Mouse (Mus musculus) right cerebral cortex, adult 18-20 months (tissue): Measurements from ENCODE around the gene Usp12.
A peak's percentile ranks its signal among the peaks of the same experiment; 100 is the strongest.

Source experiments
- DNase-seq: peaks from one replicate; pipeline ENCODE4 v3.0.0; 2022; ENCODE audit warnings: mixed read lengths

The Usp12 gene

DNA sequence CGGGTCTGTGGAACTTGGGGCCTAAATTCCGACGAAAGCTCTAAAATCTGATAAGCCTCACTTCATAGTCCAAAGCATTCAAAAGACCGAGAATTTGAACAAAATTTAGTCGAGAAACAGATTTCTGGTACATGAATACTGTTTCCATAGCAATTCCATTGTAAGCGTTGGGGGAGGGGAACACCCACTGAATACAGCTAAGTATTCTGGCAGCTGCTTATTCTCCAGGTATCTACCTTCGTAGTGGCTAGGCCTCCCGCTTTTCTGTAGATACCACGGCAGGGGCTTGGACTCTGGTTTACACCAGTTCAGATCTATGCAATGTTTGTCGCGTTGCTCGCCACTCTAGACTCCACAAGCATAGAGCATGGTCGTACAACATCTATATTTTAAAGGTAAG, 922 bp upstream of the Usp12 start:
- DNase-seq = peak; percentile 30

DNA sequence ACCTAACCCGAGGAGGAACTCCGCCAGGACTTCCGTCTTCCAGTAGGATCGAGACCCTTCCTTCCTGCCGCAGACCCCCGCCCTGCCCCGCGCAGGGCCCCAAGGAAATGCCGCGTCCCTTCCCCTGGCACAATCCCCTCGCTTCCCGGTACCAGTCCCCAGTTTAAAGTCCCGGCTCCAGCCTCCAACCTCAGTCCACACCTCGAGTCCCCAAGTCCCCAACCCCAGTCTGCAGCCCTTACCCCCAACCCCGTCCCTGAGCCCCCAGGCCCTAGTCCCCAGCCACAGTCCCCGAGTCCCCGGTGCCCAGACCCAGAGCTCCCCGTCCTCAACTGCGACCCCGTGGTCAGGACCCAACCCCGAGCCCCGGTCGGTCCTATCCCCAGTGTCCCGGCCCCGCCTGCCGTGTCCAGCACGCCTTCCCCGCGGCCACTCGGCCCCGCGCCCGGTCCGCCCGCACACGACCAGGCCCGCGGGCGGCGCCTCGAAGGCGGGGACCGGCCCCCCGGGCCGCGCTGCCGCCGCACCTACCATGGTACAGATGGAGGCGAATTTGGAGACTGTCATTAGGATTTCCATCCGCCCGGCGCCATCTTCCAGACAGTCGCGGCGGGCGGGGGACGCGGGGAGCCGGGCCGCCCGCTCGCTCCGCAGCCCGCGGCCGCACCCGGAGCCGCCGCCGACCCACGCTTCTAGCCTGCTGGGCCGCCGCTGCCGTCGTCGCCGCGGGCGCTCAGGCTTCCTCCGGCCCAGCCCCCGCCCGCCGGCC, 538 bp downstream of the Usp12 start:
- DNase-seq = peak; percentile 20

DNA sequence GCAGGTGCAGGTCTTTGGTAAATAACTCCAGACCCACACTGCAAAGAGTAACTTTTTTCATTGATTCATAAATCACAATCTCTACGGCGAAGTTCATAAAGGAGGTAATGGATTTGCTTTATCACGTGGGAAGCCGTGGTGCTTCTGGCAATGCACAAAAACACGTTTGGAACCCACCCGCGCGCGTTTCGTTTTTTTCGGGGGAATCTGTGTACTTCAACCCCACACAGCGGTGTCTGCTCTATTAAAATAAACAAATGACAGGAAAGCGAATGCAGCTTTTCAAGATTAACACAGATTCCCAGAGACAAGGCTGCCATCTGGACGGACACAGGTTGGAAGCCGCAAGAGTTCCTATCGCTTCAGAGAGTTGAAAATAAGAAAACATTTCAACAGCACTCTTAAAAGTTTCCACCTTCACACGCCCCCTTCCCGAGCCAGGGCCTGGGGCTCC, 1.1 kb downstream of the Usp12 start:
- DNase-seq = no peak

DNA sequence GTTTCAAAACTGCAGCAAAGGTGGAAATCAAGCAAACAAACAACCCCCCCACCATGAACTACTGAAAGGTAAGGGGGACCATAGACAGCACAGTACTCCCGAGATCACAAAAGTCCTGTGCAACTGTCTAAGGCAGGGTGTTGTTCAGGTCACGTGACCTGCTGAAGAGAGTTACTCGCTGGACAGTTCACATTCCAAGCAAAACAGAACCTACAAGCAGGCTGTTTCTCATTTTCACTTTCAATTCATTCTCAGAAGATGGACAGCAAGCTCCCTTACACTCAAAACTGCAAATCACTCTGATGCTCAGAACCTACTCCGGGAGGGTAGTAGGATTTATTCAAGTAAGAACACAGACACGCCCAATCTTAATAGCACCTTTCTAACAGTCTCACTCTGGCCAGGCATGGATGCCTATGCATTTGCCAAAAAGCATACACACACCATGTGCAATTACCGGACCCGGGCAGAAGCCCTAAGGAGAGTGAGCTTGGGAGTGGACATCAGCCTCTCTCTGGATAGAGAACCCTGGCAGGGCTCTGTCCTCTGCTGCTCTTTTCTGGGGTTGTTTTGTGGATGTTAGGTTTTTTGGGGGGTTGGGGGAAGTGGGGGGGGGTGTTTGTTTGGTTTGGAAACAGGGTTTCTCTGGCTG, 2.5 kb downstream of the Usp12 start:
- no peak for DNase-seq

DNA sequence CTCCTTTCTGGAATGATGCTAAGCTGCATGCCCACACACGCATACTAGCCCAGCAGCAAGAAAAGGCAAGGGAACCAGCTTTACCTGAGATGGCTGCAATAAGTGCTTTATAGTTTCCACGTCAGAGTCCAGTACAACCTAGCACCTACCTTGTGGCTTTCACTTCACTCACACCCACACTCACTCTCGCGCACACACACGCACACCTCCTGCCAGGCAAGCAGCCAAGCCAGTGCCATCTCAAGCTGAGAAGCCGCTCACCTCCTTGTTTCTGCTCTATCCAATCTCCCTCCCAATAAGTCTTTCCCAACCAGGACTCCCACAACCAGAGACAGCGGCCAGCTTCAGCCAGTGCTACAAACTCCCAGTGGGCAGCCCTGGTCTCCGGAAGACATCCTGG, 3.9 kb downstream of the Usp12 start:
- peak; percentile 39 for DNase-seq

DNA sequence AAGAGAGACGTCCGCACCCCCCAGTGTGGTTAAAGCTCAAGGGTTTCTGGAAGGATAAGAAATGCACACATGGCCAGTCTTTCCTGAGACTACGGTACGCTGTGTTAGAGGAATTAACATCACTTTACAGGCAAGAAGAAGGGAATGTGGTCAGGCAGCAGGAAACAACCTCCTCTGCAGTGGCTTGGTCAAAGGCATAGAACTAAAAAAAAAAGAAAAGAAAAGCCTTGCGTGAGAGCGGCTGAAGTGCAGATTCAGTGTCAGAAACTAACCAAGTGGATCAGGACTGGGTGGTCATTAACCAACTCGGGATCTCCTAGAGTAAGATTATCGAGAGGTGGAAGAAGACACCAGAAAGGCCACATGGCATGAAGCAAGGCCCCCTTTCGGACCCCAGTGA, 5.4 kb downstream of the Usp12 start:
- no peak for DNase-seq

DNA sequence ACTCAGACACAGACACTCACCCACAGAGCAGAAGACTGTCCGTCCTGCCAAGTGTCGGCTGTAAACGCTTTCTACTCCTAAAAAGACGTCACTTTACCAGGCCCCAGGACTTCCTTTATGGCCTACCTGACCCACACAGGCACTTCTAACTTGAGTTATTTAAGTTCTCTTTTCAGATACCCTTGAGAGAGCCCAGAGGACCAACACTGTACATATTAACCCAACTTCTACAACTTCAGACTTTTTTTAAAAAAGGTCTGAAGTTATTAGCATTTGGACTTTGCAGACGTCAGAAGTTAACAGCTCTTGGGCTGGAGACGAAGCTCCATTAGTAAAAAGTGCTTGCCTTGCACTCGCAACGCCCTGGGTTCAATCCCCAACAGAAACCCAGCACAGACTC, 8.7 kb downstream of the Usp12 start:
- DNase-seq = no peak

DNA sequence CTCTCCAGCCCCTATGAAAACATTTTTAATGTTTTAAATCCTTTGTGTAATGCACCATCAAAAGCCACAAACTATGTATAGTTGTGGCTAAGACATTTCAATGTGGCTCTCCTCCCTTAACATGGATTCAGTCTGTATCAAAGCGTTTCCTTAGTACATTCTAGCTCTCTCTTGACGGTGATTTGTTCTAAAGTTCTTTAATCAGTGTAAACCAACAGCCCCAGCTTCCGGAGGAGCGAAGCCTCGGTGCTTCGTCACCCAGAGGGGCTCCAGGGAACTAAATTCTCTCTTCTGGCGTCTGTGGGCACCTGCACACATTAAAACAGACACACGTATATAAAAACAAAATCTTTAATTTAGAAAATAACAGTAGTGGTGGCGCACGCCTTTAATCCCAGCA, 10.9 kb downstream of the Usp12 start:
- no peak for DNase-seq

DNA sequence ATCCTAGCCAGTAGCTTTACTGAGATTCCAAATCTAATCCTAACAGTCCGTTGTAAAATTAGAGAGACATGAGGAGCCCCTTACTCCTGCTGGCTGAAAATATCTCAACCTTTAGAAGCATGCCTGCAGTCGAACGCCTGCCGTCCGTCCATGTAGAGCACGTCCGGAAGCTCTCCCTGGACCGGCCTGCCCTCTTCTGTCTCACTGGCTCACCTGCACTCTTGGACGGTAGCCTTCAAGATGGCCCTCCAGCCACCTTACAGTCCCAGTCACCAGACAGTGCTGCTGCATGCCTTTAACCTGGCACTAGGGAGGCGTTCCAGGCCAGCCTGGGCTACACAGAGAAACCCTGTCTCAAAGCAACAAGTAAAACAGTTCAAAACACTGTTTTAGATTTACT, 11.5 kb downstream of the Usp12 start:
- no peak for DNase-seq

DNA sequence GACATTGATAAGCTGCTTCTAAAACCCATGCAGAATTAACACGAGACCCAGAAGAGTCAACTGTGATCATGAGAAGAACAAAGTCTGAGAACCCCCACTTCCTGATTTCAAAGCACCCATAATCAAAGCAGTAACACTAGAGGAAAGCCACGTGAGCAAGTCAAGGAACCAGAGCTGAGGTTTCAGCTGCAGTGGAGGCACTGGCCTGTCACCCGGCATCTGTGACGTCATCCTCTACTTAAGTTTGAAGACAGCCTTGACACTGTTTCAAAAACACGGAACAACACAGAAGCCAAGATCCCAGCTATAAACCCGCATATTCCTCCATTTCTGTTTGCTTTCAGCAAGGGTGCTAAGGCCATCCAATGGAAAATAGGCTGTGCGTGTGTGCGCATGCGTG, 13.1 kb downstream of the Usp12 start:
- no peak for DNase-seq

DNA sequence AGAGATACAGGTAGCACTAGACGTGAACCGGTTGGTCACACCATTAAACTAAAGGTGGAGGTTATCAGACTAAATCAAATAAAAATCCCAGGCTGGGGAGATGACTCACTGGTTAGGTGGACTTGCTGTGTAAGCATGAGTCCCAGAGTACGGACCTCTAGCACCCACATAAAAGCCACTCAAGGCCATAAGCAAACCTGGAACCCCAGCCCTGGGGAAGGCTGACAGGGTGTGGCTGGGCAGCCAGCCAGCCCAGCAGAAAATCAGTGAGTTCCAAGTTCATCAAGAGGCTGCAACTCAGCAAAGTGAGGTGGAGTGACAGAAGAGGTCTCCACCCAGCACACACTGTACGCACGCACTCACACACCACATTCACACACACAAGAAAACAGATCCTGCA, 14.9 kb downstream of the Usp12 start:
- DNase-seq = no peak

DNA sequence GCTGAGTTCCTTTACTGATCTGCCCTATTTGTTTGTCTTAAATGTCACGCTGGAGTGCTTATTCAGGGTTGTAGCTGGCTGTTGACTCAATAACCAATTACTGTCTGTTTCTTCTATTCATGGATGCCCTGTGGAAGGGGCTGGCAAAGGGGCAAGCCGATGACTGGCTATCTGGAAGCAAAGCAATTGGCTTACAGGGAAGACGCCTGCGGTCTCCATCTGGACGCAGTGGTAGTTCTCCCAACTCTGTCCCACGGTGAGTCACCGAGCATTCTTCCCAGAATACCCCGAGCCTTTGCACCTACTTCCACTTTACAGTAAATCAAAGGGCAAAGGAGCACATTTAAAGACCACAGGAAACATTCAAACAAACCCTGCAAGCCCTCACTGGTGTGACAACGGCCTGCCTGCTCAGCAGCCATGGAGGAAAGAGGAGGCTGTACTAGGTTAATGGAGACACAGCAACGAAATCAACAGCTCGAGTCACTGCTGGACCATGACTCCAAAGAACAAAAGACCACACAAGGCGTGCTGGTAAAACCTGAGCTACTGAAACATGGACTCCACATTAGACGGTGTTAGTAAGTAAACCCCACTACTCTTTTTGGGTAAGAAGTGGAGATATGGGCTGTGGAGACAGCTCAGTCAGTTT, 17.7 kb downstream of the Usp12 start:
- DNase-seq = peak; percentile 34

DNA sequence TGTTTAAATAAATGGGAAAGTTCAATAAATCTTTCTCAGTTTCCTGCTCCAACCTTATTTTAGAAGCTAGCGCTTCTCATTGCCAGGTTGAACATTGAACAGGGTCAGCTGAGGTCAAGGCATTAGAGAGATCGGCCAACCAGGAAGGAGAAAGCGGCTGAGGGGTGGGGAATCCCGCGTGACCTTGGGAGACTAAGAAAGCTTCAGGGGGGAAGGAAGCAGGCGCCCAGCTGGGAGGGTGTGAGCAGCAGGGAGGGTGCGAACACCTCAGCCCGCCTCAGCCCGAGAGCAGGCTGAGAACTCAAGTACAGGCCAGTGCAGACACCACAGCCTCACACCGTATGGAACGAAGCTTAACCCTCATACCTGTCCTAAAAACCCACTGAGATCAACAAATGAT, 22.8 kb downstream of the Usp12 start:
- DNase-seq = no peak

DNA sequence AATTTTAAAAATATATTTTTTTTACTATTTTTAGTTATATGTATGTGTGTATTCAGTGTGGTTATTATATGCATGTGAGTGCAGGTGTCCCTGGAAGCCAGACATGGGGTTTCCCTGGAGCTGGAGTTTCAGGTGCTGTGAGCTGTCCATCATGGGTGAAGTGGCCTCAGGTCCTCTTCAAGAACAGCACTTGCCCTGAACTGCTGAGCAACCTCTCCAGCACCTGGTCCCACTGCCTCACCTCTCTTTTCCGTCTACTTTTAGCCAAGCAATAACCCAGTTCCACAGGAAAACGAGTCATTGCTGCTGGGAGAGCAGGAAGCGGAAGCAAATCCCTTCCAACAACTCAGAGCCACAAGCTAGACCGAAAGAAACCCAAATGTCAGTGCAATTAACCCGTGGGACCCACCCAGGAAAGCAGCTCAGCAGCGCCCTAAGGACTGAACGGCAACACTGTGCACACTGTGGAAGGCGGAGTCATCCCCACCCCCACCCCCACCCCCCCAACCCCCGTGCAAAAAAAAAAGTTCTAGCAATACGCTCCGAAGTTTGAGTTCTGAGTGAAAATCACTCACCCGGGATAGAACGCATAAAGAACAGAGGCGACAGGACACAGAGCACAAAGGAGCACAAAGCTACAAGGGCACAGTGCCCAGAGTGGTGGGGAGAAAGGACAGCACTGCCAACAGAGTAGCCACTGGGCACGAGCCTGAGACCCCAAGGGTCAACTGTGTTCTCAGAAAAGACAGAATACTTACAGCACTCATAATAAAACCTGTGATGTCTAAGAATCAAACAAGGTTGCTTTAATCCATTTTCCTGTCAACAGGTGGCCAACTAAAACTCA, 24.6 kb downstream of the Usp12 start:
- DNase-seq = no peak

DNA sequence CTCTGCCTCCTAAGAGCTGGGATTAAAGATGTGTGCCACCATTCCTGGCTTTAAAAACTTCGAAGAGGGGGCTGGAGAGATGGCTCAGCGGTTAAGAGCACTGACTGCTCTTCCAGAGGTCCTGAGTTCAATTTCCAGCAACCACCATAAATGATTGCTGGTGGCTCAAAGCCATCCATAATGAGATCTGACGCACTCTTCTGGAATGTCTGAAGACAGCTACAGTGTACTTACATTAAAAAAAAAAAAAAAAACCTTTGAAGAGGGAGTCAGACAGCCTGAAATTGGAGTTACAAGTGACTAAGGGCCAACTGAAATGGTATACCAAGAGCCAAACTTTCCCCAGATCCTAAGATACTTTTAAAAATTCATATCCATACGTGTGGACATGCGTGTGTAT, 29.0 kb downstream of the Usp12 start:
- DNase-seq = no peak

DNA sequence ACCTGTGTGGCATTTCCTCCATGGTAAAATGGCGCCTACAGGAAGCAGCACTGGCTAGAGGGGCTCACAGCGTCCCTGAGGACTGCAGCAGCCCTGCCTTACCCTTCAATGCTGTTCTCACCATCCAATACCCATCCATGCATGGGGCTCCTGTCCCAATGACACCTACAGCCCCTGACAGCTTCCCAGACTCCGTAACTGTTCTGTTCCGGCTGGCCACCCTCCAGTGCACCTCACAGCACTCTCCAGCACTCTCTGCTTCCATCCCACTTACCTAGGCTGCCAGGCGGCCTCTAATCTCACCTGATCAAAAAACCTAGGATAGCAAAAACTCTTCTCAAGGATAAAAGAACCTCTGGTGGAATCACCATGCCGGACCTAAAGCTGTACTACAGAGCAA, 35.6 kb downstream of the Usp12 start:
- DNase-seq = no peak

DNA sequence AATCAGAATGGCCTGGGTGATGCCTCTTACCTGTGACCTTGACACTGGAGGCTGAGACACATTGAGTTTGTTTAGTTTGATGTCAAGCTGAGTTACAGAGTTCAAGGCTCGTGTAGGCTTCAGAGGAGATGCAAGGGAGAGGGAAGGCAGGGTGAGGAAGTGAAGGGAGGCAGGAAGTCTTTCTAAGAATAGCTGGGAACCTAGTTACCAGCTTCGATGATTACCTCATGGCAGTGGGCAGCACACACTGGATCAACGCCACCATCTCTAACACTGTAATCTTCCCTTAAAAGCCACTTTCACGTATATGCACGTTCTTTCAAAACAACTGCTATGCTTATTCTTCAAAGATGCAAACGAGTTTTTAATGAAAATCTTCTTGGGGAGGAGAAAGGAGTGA, 36.9 kb downstream of the Usp12 start:
- no peak for DNase-seq

DNA sequence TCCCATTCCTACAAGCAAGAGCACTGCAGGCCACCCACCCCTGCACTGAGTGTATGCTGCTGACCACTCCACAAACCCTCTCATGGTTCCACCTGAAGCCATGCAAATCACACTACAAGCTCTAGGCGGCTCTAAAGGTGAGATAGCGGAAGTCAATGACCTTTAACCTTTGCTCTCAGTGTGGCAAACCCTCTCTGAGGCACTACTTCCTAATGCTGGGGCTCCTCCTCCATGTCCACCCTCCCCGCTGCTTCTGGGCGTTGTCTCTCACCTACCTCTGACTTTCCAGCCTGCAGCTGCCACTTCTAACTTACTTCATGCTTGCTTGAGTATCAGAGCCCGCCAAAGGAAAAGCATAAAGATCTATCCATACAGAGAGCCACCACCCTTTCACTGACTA, 37.5 kb downstream of the Usp12 start:
- no peak for DNase-seq

DNA sequence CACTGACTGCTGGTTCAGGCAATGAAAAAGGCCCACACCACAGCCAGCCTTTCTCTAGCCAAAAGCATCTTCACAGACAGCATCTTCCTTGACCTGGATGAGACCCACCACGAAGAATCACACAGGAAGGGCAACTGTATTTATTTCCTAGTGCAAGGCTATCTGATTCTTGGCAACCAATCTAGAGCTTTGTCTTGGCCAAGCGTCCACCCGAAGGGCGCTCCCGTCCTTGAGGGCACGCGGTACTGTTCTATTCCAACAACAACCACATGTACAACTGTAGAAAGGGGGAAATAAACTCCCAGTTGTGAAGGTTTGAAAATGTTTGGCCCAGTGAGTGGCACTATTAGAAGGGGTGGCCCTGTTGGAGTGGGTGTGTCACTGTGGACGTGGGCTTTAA, 41.6 kb downstream of the Usp12 start:
- DNase-seq = no peak

DNA sequence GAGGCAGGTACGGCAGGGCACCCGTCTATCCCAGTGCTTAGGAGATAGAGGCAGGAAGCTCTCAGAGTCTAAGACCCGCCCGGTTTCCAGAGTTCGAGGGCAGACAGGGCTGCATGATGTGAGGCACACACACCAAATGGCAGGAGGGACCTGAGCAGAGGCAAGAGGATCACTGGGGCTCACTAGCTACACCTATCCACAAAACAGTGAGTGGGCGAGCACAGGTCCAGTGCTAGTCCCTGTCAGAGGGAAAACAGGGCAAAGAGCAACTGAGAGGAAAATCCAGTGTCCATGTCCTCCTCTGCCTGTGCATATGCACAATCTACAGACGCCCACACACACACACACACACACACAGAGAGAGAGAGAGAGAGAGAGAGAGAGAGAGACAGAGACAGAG, 43.8 kb downstream of the Usp12 start:
- no peak for DNase-seq

DNA sequence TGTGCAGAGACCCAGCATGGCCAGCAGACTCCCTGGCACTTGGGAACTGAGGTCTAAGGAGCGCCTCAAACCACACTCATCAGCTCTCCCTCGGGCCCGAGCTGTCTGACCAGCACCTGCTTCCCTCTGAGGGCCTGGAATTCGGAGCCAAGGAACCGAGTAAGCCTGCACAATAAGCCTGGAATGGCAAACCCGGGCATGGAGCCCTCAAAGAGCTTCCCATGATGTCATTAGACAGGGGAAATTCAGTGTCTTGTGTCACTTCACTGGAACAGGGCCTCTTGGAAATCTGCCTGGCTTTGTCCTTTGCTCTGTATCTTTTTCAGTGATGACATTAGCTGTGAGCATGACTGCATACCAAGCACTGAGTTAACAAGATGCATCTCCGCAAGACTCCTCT, 44.5 kb downstream of the Usp12 start:
- DNase-seq = no peak

DNA sequence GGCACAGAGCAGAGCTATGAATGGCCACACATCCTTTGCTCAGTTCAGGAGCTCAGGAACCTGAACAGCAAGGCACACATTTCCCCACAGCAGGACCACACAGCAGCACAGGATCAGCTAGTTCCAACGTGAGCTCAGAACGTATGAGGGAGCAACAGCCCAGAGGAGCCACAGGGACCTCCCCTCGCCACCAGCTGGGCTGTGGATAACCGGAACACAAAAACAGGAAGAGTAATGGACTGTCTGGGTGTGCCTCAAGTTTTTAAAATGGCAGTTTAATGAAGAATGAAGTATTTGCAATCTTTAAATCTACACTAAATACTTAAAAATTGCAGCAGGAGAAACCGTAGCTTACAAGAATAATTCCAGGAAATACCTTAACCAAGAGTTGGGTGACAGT, 44.9 kb downstream of the Usp12 start:
- DNase-seq = no peak

DNA sequence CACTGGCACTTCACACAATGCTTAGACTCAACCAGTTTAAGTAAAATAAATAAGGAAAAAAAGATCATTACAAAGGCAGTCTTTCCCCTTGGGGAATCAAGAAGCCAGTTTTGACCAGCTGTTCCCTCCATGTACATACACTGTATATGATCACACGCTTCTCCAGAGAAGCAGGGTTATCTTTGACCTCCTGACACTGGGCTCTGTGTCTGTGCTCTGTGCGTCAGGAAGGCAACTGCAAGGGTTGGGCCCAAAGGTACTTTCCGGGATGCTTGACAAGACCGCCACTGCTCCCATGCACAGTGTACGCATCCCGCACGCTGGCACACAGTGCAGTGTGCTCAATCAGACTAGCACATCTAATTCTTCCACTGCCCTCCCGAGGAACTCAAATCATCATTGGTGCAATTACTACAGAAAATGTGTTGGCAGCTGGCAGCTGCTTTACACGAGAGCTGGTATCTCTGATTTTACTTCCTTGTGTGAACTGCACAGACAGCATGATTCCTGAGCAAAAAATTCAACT, 57.8 kb downstream of the Usp12 start:
- DNase-seq = no peak
